In the genomic region with DNA sequence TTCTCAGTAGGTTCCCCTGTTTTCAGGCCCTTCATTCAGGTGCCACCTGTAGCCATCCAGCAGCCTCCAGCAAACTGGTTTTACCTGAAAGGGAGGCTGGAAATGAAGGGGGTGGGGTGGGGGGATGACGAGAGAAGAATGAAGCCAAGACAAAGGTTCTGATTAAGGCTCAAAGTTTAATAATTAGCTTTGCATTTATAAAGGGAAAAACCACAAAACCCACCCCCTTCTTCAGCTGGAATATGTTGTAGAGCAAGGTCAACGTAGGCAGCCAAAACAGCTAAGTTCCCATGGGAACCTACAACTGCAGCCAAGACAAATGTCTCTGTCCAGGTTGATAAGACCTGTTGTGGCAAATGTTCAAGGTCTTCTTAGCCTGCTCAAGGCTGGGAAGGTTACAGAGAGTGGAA, we compare ENCODE assay signal across 12 mouse cellular contexts. TPM values are rescaled to one million over a fixed set of nuclear protein-coding genes. Genes with fewer than 3 reads are reported as not detected.
DNase-seq lines count a peak whose midpoint lies in the region; TF ChIP-seq lines count a peak whose summit lies in the region.
"Had no signal": no experiment of that assay in that cellular context is flagged by ENCODE, and none has a peak within 500 bp of the region (broad histone marks: within the 10 kb centered on the region; RNA-seq: fewer than 3 reads in every experiment).

No protein-coding gene starts in this region.

- H3K4me1 ChIP-seq in kidney, adult 2 months (ENCODE audit: control insufficient read depth, insufficient read depth, low read length), result peaks cover 2% of the 10 kb centered on the region; the same call in 1 of the 2 replicates
- peaks cover 10 to 19% of the 10 kb centered on the region in 2 experiments for H3K4me1 ChIP-seq in MEL (ENCODE audit: control insufficient read depth in 1 of 2, insufficient read depth in 2 of 2, low read length in 2 of 2)

- H3K27me3 ChIP-seq in kidney, adult 2 months (replicated peaks; ENCODE audit: control insufficient read depth, insufficient read depth, low read length), result no peaks in the 10 kb centered on the region
- peaks cover 2% of the 10 kb centered on the region in 2 experiments; a peak in 1 of 4 replicates for H3K27me3 ChIP-seq in MEL (ENCODE audit: control insufficient read depth in 1 of 2, insufficient read depth in 2 of 2, low read length in 2 of 2)

- TF ChIP-seq CTCF in kidney, adult 2 months (conservative IDR thresholded peaks at IDR 0.05; ENCODE audit: insufficient read depth, insufficient read length, low read depth, low read length), result no peak
- TF ChIP-seq CTCF in MEL (IDR thresholded peaks at IDR 0.05 in 2 of 3, conservative IDR thresholded peaks at IDR 0.05 in 1 of 3; ENCODE audit: control insufficient read depth in 1 of 3, insufficient read depth in 1 of 3, low read depth in 2 of 3, low read length in 3 of 3, poor library complexity in 1 of 3, severe bottlenecking in 1 of 3), result no peak
- TF ChIP-seq CTCF in layer of hippocampus, adult 2 months (conservative IDR thresholded peaks at IDR 0.05), result no peak

- no peak overlapping the region for H3K4me3 ChIP-seq in kidney, adult 2 months (ENCODE audit: insufficient read depth, low read depth, low read length)
- H3K4me3 ChIP-seq in MEL (ENCODE audit: control insufficient read depth in 1 of 2, insufficient read depth in 1 of 2, low read depth in 2 of 2, low read length in 2 of 2), result peak overlapping the region; percentile 23 to 36
- no peak overlapping the region for H3K4me3 ChIP-seq in layer of hippocampus, adult 2 months

- peak; percentile 87 for TF ChIP-seq EP300 in MEL (IDR thresholded peaks at IDR 0.05; ENCODE audit: low read depth in 1 of 2, low read length in 2 of 2)

- no peaks in the 10 kb centered on the region for H3K9me3 ChIP-seq in MEL (replicated peaks; ENCODE audit: insufficient read depth, low read length)

- H3K36me3 ChIP-seq in kidney, adult 2 months (ENCODE audit: control insufficient read depth, insufficient read depth, low read length), result no peaks in the 10 kb centered on the region; the same call in 1 of the 2 replicates
- peaks cover 0 to 17% of the 10 kb centered on the region in 2 experiments; a peak in 2 of 4 replicates for H3K36me3 ChIP-seq in MEL (ENCODE audit: control insufficient read depth in 1 of 2, insufficient read depth in 2 of 2, low read length in 2 of 2)

- no peak for TF ChIP-seq POLR2A in kidney, adult 2 months (IDR thresholded peaks at IDR 0.05; ENCODE audit: low read depth, low read length)
- TF ChIP-seq POLR2A in MEL (IDR thresholded peaks at IDR 0.05; ENCODE audit: control insufficient read depth in 1 of 2, insufficient read depth in 1 of 2, low read depth in 1 of 2, low read length in 2 of 2, poor library complexity in 1 of 2), result no peak

- no peak for DNase-seq in kidney, adult 2 months
- no peak for DNase-seq in kidney, adult 18-20 months
- DNase-seq in MEL (ENCODE audit: low read depth, low spot score), result peak; percentile 88
- DNase-seq in heart, adult 9 months (ENCODE audit: low spot score in 2 of 2), result peak; percentile 38 to 51
- DNase-seq in lung, postnatal 10 days, result peak; percentile 47
- DNase-seq in layer of hippocampus, postnatal 10 days (ENCODE audit: low spot score in 2 of 2), result no peak
- no peak for DNase-seq in layer of hippocampus, adult 2 months (ENCODE audit: low spot score in 2 of 2)
- no peak for DNase-seq in cerebellum, adult 9-11 months
- DNase-seq: thymus, postnatal 4 days had no signal

- H3K79me2 ChIP-seq in MEL (ENCODE audit: control insufficient read depth, insufficient read depth, low read length, poor library complexity), result no peaks in the 10 kb centered on the region

- H3K27ac ChIP-seq in kidney, adult 2 months (ENCODE audit: insufficient read depth, low read depth, low read length), result peak overlapping the region; percentile 59; the same call in 1 of the 2 replicates
- H3K27ac ChIP-seq in MEL (ENCODE audit: control insufficient read depth, low read depth, low read length), result 0 out of 2 replicates have a peak overlapping the region, but pooled peaks have one; percentile 6
- no peak overlapping the region for H3K27ac ChIP-seq in layer of hippocampus, adult 2 months

- no peak for TF ChIP-seq RAD21 in MEL (IDR thresholded peaks at IDR 0.05; ENCODE audit: low read depth, low read length)

- peak overlapping the region; percentile 14; the same call in 1 of the 2 replicates for H3K9ac ChIP-seq in MEL (ENCODE audit: control insufficient read depth, low read depth, low read length, poor library complexity, severe bottlenecking)

- WGBS in kidney, adult 2 months, result 40% methylated on average over 2 of the region's 2 CpGs

TF ChIP-seq in MEL, 35 proteins besides CTCF, POLR2A, EP300 and RAD21:
- 0 out of 4 replicates have a peak, but pooled peaks of 1 of the 2 experiments have one; percentile 2 for TF ChIP-seq USF2 (IDR thresholded peaks at IDR 0.05; ENCODE audit: borderline replicate concordance in 1 of 2, insufficient read depth in 1 of 2, low read depth in 1 of 2, low read length in 2 of 2)
- TF ChIP-seq HCFC1 (IDR thresholded peaks at IDR 0.05; ENCODE audit: low read depth, low read length), result 0 out of 2 replicates have a peak, but pooled peaks have one; percentile 1
- peak; percentile 95 for TF ChIP-seq ETS1 (IDR thresholded peaks at IDR 0.05; ENCODE audit: low read depth, low read length)
- TF ChIP-seq KAT2A (conservative IDR thresholded peaks at IDR 0.05; ENCODE audit: low read depth, low read length), result peak; percentile 6; the same call in 1 of the 2 replicates
- no peak for TF ChIP-seq NELFE (IDR thresholded peaks at IDR 0.05; ENCODE audit: low read depth, low read length)
- TF ChIP-seq ZNF384 (IDR thresholded peaks at IDR 0.05; ENCODE audit: low read depth, low read length), result no peak
- peak; percentile 40; the same call in 1 of the 2 replicates for TF ChIP-seq MAFK (IDR thresholded peaks at IDR 0.05; ENCODE audit: borderline replicate concordance, low read depth, low read length)
- TF ChIP-seq SIN3A (IDR thresholded peaks at IDR 0.05; ENCODE audit: low read length), result peak; percentile 68; the same call in 1 of the 2 replicates
- TF ChIP-seq UBTF (IDR thresholded peaks at IDR 0.05; ENCODE audit: borderline replicate concordance, insufficient read depth, low read depth, low read length), result no peak
- peak; percentile 76 for TF ChIP-seq GATA1 (IDR thresholded peaks at IDR 0.05; ENCODE audit: low read depth, low read length)
- no peak for TF ChIP-seq MAX (IDR thresholded peaks at IDR 0.05; ENCODE audit: low read length)
- peak; percentile 93 for TF ChIP-seq TAL1 (IDR thresholded peaks at IDR 0.05; ENCODE audit: low read length)
- peak; percentile 89 for TF ChIP-seq TCF12 (IDR thresholded peaks at IDR 0.05; ENCODE audit: low read depth, low read length)
- peak; percentile 29; the same call in 1 of the 2 replicates for TF ChIP-seq ELF1 (IDR thresholded peaks at IDR 0.05; ENCODE audit: low read depth, low read length)

RNA-seq across cellular contexts. Expression of a gene that starts 11.7 kb away (rescaled TPM):
- 13.6 and 17.7 TPM in 2 replicates for polyA plus RNA-seq in kidney, adult 2 months (2012; rRNA removed)
- 58.6 and 67.8 TPM in 2 replicates for total RNA-seq in MEL (2012; rRNA removed)
- 100 to 1,000 TPM in 1 of 2 experiments, not detected in 1; 101 TPM for polyA plus RNA-seq in MEL (2012; ENCODE audit: insufficient read depth in 1 of 2, insufficient read length in 2 of 2, low read depth in 1 of 2, low replicate concordance in 2 of 2, missing spikeins in 1 of 2)
- 10 to 100 TPM; 16.9 to 18.5 TPM for total RNA-seq in layer of hippocampus, postnatal 10 days (2021)
- total RNA-seq in layer of hippocampus, adult 2 months (2021), result 10 to 100 TPM; 26.0 to 26.4 TPM

RNA-seq across cellular contexts. Expression of a gene that starts 25.9 kb away (rescaled TPM):
- not detected in 2 replicates for polyA plus RNA-seq in kidney, adult 2 months (2012; rRNA removed)
- total RNA-seq in MEL (2012; rRNA removed), result not detected in 2 replicates
- polyA plus RNA-seq in MEL (2012; ENCODE audit: insufficient read depth in 1 of 2, insufficient read length in 2 of 2, low read depth in 1 of 2, low replicate concordance in 2 of 2, missing spikeins in 1 of 2), result not detected
- under 1 TPM; 0.25 to 0.62 TPM for total RNA-seq in layer of hippocampus, postnatal 10 days (2021)
- under 1 TPM in 1 of 2 experiments, not detected in 1; 0.42 TPM for total RNA-seq in layer of hippocampus, adult 2 months (2021)
- total RNA-seq: CH12.LX; left cerebral cortex, postnatal 36 days had no signal
- polyA plus RNA-seq: large intestine, adult 2 months had no signal

RNA-seq across cellular contexts. Expression of a gene that starts 45.9 kb away (rescaled TPM):
- polyA plus RNA-seq in kidney, adult 2 months (2012; rRNA removed), result 0.07 and 0.09 TPM in 2 replicates
- total RNA-seq in MEL (2012; rRNA removed), result 10.5 and 12.1 TPM in 2 replicates
- 1 to 10 TPM in 1 of 2 experiments, not detected in 1; 7.6 TPM for polyA plus RNA-seq in MEL (2012; ENCODE audit: insufficient read depth in 1 of 2, insufficient read length in 2 of 2, low read depth in 1 of 2, low replicate concordance in 2 of 2, missing spikeins in 1 of 2)
- total RNA-seq in layer of hippocampus, postnatal 10 days (2021), result 1 to 10 TPM; 5.6 to 6.0 TPM
- total RNA-seq in layer of hippocampus, adult 2 months (2021), result 1 to 10 TPM; 6.4 to 6.7 TPM

RNA-seq across cellular contexts. Expression of a gene that starts 57.1 kb away (rescaled TPM):
- 71.4 and 76.5 TPM in 2 replicates for polyA plus RNA-seq in kidney, adult 2 months (2012; rRNA removed)
- 80.2 and 103 TPM in 2 replicates for total RNA-seq in MEL (2012; rRNA removed)
- 100 to 1,000 TPM in 1 of 2 experiments, not detected in 1; 146 TPM for polyA plus RNA-seq in MEL (2012; ENCODE audit: insufficient read depth in 1 of 2, insufficient read length in 2 of 2, low read depth in 1 of 2, low replicate concordance in 2 of 2, missing spikeins in 1 of 2)
- 10 to 100 TPM; 38.8 to 48.5 TPM for total RNA-seq in layer of hippocampus, postnatal 10 days (2021)
- 10 to 100 TPM; 49.0 to 50.5 TPM for total RNA-seq in layer of hippocampus, adult 2 months (2021)

Comparison
In these comparisons a context has a peak if more than half of its experiments do, and no peak if none do; other contexts are left out.
1. DNase-seq: peak in MEL (single experiment), heart, adult 9 months (2 of 2) and lung, postnatal 10 days (single experiment); none in kidney, adult 2 months (single experiment), kidney, adult 18-20 months (single experiment), layer of hippocampus, postnatal 10 days (0 of 2), layer of hippocampus, adult 2 months (0 of 2) and cerebellum, adult 9-11 months (single experiment).
2. H3K4me3 ChIP-seq: peak in MEL (2 of 2); none in kidney, adult 2 months (single experiment) and layer of hippocampus, adult 2 months (single experiment).